Mouse (Mus musculus) heart, embryonic 12.5 days (tissue): Measurements from ENCODE around the gene Pdzd4. TPM values are rescaled to one million over a fixed set of nuclear protein-coding genes. Genes with fewer than 3 reads are reported as not detected.

ENCODE experiments used
- polyA plus RNA-seq: library from polyadenylated mRNA; unstranded; fragments of >200 nt; fragmentation: Nextera tagmentation; extraction: Ambion mirVana; gene quantifications from 2 replicates; pipeline ENCODE4 v1.2.1, GENCODE M21; 2016

The Pdzd4 gene
- polyA plus RNA-seq, 1 experiment from 2014 or later = 0.54 TPM

Other genes starting within 250 kb of the Pdzd4 start
- gene Dusp9, start 185.6 kb downstream of the Pdzd4 start, polyA plus RNA-seq = 9.8 and 10.3 TPM in 2 replicates
- 10.7 and 11.0 TPM in 2 replicates for gene Pnck, start 164.9 kb downstream of the Pdzd4 start, polyA plus RNA-seq
- 8.8 and 9.8 TPM in 2 replicates for gene Slc6a8, start 151.8 kb downstream of the Pdzd4 start, polyA plus RNA-seq
- 154 and 176 TPM in 2 replicates for gene Bcap31, start 108.8 kb downstream of the Pdzd4 start, polyA plus RNA-seq
- 12.2 and 12.6 TPM in 2 replicates for gene Abcd1, start 108.4 kb downstream of the Pdzd4 start, polyA plus RNA-seq
- gene Plxnb3, start 67.9 kb downstream of the Pdzd4 start, polyA plus RNA-seq = 0.43 and 0.62 TPM in 2 replicates
- gene Srpk3, start 50.6 kb downstream of the Pdzd4 start, polyA plus RNA-seq = 72.5 and 75.2 TPM in 2 replicates
- 270 and 279 TPM in 2 replicates for gene Idh3g, start 38.1 kb downstream of the Pdzd4 start, polyA plus RNA-seq
- 144 and 145 TPM in 2 replicates for gene Ssr4, start 37.9 kb downstream of the Pdzd4 start, polyA plus RNA-seq
- not detected in 2 replicates for gene Avpr2, start 67.1 kb upstream of the Pdzd4 start, polyA plus RNA-seq
- gene L1cam, start 71.1 kb upstream of the Pdzd4 start, polyA plus RNA-seq = 0.58 and 0.73 TPM in 2 replicates
- gene Arhgap4, start 96.9 kb upstream of the Pdzd4 start, polyA plus RNA-seq = 1.4 and 1.9 TPM in 2 replicates
- gene Naa10, start 97.0 kb upstream of the Pdzd4 start, polyA plus RNA-seq = 77.6 and 87.2 TPM in 2 replicates
- 50.2 and 50.8 TPM in 2 replicates for gene Renbp, start 105.9 kb upstream of the Pdzd4 start, polyA plus RNA-seq
- 41.3 and 47.3 TPM in 2 replicates for gene Hcfc1, start 141.4 kb upstream of the Pdzd4 start, polyA plus RNA-seq
- gene Irak1, start 198.9 kb upstream of the Pdzd4 start, polyA plus RNA-seq = 55.6 and 58.4 TPM in 2 replicates